Mouse (Mus musculus): ENCODE results near the gene Lrrc4c. TPM values are rescaled to one million over a fixed set of nuclear protein-coding genes. Genes with fewer than 3 reads are reported as not detected.

Lrrc4c gene
- polyA plus RNA-seq, 1 experiment from 2014 or later: 4.9 TPM

DNA sequence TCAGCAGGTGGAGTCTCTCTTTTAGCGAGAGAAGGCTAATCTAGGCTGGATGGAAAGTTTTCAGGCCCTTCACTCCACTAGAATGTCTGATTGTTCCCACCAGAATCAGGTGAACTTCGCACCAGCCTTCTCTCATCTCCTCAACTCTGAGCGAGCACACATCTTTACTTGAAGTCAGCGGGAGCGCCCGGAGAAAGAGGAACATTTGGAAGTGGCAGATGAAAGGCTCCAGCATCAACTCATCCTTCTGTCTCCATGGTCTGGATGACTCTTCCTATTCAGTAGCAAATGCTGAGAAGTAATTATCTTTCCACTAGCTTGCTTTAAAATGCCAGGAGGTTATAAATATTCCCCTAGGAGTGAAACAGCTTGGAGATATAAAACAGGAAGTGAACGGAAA is 396.6 kb downstream of the Lrrc4c start:
- no peak overlapping the region for H3K27ac ChIP-seq (ENCODE audit: low read depth, low read length)
- H3K4me3 ChIP-seq (ENCODE audit: low read depth, low read length): no peak overlapping the region
- ATAC-seq (ENCODE audit: low FRiP score): no peak
- WGBS: 90% methylated on average over 7 of the region's 7 CpGs
- H3K4me1 ChIP-seq (replicated peaks; ENCODE audit: control insufficient read depth, insufficient read depth, low read length): no peaks in the 10 kb centered on the region
- no peak overlapping the region for H3K9ac ChIP-seq (ENCODE audit: low read depth, low read length)
- no peaks in the 10 kb centered on the region for H3K27me3 ChIP-seq (ENCODE audit: control insufficient read depth, insufficient read depth, low read length)
- H3K9me3 ChIP-seq (ENCODE audit: control insufficient read depth, low read length): no peaks in the 10 kb centered on the region
- no peaks in the 10 kb centered on the region for H3K36me3 ChIP-seq (ENCODE audit: control insufficient read depth, insufficient read depth, low read length)
- DNase-seq (ENCODE audit: low spot score): no peak
- no peak overlapping the region for H3K4me2 ChIP-seq (replicated peaks; ENCODE audit: low read depth, low read length)

DNA sequence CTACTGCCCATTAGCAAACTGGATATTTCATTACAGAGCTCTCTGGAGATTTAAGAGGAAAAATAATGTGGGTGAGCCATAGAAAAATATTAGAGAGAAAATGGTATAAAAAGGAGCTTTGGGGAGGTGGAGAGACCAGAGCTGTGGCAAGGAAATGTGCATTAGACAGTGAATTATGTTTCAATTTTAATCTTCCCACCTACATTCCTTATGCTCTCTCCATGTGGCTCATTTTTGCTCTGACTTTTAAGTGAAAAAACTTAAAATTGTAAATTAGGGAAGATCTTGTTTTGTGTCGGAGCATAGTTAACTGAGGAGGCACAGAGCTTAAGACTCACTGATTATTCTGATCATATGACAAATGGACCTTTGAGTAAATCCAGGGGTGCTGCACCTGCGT is 399.4 kb downstream of the Lrrc4c start:
- Histone ChIP-seq H3K9ac (ENCODE audit: low read depth, low read length) (no peak overlapping the region), H3K27me3 (ENCODE audit: control insufficient read depth, insufficient read depth, low read length) (no peaks in the 10 kb centered on the region), H3K9me3 (ENCODE audit: control insufficient read depth, low read length) (no peaks in the 10 kb centered on the region), H3K4me3 (ENCODE audit: low read depth, low read length) (no peak overlapping the region), H3K4me2 (replicated peaks; ENCODE audit: low read depth, low read length) (no peak overlapping the region), H3K4me1 (replicated peaks; ENCODE audit: control insufficient read depth, insufficient read depth, low read length) (no peaks in the 10 kb centered on the region), H3K36me3 (ENCODE audit: control insufficient read depth, insufficient read depth, low read length) (no peaks in the 10 kb centered on the region), H3K27ac (ENCODE audit: low read depth, low read length) (no peak overlapping the region)
- no peak for ATAC-seq (ENCODE audit: low FRiP score)
- no peak for DNase-seq (ENCODE audit: low spot score)
- WGBS: 90% methylated on average over 2 of the region's 2 CpGs

DNA sequence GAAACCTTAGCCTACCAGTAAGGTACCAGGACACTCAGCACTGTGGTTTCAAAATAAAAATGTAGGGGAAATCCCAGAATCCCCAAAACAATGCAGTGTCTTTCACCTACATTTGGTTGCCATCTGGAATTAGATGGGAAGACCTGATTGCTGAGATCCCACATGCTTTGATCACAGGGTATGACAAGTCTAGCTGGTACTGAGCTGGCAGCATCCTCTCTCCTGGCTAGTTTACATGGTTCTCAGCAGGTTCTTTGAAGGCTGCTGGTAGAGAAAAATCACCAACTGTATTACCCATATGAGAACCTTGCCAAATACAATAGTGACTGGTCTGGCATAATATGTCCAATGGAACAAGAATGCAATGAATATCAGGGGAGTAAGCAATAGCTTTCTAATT is 405.4 kb downstream of the Lrrc4c start:
- ATAC-seq (ENCODE audit: low FRiP score): no peak
- H3K27ac ChIP-seq (ENCODE audit: low read depth, low read length): no peak overlapping the region
- H3K9ac ChIP-seq (ENCODE audit: low read depth, low read length): no peak overlapping the region
- no peaks in the 10 kb centered on the region for H3K9me3 ChIP-seq (ENCODE audit: control insufficient read depth, low read length)
- H3K4me2 ChIP-seq (replicated peaks; ENCODE audit: low read depth, low read length): no peak overlapping the region
- H3K27me3 ChIP-seq (ENCODE audit: control insufficient read depth, insufficient read depth, low read length): no peaks in the 10 kb centered on the region
- H3K4me1 ChIP-seq (replicated peaks; ENCODE audit: control insufficient read depth, insufficient read depth, low read length): no peaks in the 10 kb centered on the region
- H3K36me3 ChIP-seq (ENCODE audit: control insufficient read depth, insufficient read depth, low read length): no peaks in the 10 kb centered on the region
- no peak overlapping the region for H3K4me3 ChIP-seq (ENCODE audit: low read depth, low read length)
- DNase-seq (ENCODE audit: low spot score): no peak

DNA sequence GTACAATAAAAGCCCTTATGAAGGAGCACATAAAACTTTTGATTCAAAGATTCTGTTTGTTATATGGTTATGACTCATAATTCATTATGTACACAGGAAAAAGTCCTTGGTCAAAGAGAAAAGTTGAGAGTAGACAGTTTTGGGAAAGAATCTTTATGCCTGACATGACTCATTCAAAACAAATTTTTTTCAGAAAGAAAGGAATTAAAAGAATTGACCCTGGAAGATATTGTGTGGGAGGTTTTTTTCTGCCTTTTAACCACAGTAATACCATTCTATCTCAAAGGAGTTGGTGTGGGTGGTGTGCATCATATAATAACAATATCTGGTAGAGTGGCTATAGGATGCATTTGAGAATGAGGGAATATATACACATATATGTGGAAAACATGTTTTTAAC is 418.1 kb downstream of the Lrrc4c start:
- Histone ChIP-seq H3K9me3 (ENCODE audit: control insufficient read depth, low read length) (no peaks in the 10 kb centered on the region), H3K27me3 (ENCODE audit: control insufficient read depth, insufficient read depth, low read length) (no peaks in the 10 kb centered on the region), H3K4me3 (ENCODE audit: low read depth, low read length) (no peak overlapping the region), H3K4me1 (replicated peaks; ENCODE audit: control insufficient read depth, insufficient read depth, low read length) (no peaks in the 10 kb centered on the region), H3K36me3 (ENCODE audit: control insufficient read depth, insufficient read depth, low read length) (no peaks in the 10 kb centered on the region), H3K9ac (ENCODE audit: low read depth, low read length) (no peak overlapping the region), H3K27ac (ENCODE audit: low read depth, low read length) (no peak overlapping the region), H3K4me2 (replicated peaks; ENCODE audit: low read depth, low read length) (no peak overlapping the region)
- DNase-seq (ENCODE audit: low spot score) (no peak), ATAC-seq (ENCODE audit: low FRiP score) (no peak)

DNA sequence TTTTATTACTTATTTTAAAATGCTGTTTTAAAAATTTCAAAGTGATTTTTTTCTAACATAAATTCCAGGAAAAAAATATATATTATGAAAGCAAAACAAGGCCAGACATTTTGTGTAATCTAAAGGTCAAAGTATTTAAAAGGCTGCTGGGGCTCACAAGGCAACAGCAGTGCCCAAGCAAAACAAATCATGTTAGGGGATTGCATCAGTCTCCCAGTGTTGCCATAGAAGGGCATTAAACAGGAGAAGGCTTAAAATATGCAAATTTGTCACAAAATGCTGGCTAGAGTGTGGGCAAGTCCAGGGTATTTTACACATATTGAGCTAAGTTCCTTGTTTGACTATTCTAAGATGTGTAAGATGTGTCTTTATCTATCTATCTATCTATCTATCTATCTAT is 437.1 kb downstream of the Lrrc4c start:
- no peak for ATAC-seq (ENCODE audit: low FRiP score)
- no peak overlapping the region for H3K4me3 ChIP-seq (ENCODE audit: low read depth, low read length)

DNA sequence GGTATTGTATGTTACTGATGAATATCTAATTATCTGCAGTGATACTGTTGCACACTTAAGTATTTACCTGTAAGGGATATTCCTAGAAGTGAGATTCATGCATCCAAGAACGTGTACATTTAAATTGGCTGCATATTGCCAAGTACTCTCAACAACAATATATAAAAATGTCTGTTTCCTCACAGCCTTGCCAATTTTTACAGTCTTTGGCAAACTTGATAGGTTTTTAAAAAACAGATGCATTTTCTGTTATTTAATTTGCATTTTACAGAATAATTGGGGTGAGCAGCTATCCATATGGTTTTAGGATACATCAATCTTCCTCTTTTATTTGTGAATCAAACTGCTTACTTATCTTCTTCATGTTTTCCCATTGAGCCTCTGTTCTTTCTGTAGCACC is 439.7 kb downstream of the Lrrc4c start:
- Histone ChIP-seq H3K9me3 (ENCODE audit: control insufficient read depth, low read length) (no peaks in the 10 kb centered on the region), H3K4me2 (replicated peaks; ENCODE audit: low read depth, low read length) (no peak overlapping the region), H3K9ac (ENCODE audit: low read depth, low read length) (no peak overlapping the region), H3K27ac (ENCODE audit: low read depth, low read length) (no peak overlapping the region), H3K36me3 (ENCODE audit: control insufficient read depth, insufficient read depth, low read length) (no peaks in the 10 kb centered on the region), H3K4me3 (ENCODE audit: low read depth, low read length) (no peak overlapping the region), H3K4me1 (replicated peaks; ENCODE audit: control insufficient read depth, insufficient read depth, low read length) (no peaks in the 10 kb centered on the region), H3K27me3 (ENCODE audit: control insufficient read depth, insufficient read depth, low read length) (no peaks in the 10 kb centered on the region)
- 77% methylated on average over 1 of the region's 1 CpGs for WGBS
- ATAC-seq (ENCODE audit: low FRiP score) (no peak), DNase-seq (ENCODE audit: low spot score) (no peak)

More for the DNA sequence above, 437.1 kb downstream of the Lrrc4c start:
- no peak for DNase-seq (ENCODE audit: low spot score)
- Histone ChIP-seq H3K36me3 (ENCODE audit: control insufficient read depth, insufficient read depth, low read length) (no peaks in the 10 kb centered on the region), H3K9ac (ENCODE audit: low read depth, low read length) (no peak overlapping the region), H3K9me3 (ENCODE audit: control insufficient read depth, low read length) (no peaks in the 10 kb centered on the region), H3K4me2 (replicated peaks; ENCODE audit: low read depth, low read length) (no peak overlapping the region), H3K27ac (ENCODE audit: low read depth, low read length) (no peak overlapping the region), H3K27me3 (ENCODE audit: control insufficient read depth, insufficient read depth, low read length) (no peaks in the 10 kb centered on the region), H3K4me1 (replicated peaks; ENCODE audit: control insufficient read depth, insufficient read depth, low read length) (no peaks in the 10 kb centered on the region)

DNA sequence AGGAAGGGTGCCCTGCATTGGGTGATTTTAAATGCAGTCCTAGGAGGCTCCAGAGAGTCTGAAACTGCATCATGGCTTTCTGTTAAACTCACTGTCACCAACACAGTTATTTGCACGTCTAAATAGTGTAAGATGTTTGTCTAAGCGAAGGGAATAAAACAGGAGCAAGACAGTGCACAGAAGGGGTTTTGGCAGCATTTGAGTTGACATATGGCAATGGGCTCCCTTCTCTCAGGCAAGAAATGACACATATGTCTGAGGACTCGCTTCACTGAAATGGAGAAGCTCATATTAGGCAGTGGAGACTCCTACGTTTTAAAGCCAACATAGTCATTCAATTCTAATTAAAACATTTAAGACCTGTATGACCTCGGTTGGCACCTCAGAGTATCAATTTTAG is 445.6 kb downstream of the Lrrc4c start:
- 84% methylated on average over 5 of the region's 5 CpGs for WGBS
- no peaks in the 10 kb centered on the region for H3K36me3 ChIP-seq (ENCODE audit: control insufficient read depth, insufficient read depth, low read length)
- ATAC-seq (ENCODE audit: low FRiP score) (no peak), DNase-seq (ENCODE audit: low spot score) (no peak)
- no peak overlapping the region for H3K4me2 ChIP-seq (replicated peaks; ENCODE audit: low read depth, low read length)
- H3K27me3 ChIP-seq (ENCODE audit: control insufficient read depth, insufficient read depth, low read length): no peaks in the 10 kb centered on the region
- no peak overlapping the region for H3K9ac ChIP-seq (ENCODE audit: low read depth, low read length)
- H3K27ac ChIP-seq (ENCODE audit: low read depth, low read length): no peak overlapping the region
- no peaks in the 10 kb centered on the region for H3K9me3 ChIP-seq (ENCODE audit: control insufficient read depth, low read length)
- H3K4me1 ChIP-seq (replicated peaks; ENCODE audit: control insufficient read depth, insufficient read depth, low read length): no peaks in the 10 kb centered on the region
- no peak overlapping the region for H3K4me3 ChIP-seq (ENCODE audit: low read depth, low read length)

DNA sequence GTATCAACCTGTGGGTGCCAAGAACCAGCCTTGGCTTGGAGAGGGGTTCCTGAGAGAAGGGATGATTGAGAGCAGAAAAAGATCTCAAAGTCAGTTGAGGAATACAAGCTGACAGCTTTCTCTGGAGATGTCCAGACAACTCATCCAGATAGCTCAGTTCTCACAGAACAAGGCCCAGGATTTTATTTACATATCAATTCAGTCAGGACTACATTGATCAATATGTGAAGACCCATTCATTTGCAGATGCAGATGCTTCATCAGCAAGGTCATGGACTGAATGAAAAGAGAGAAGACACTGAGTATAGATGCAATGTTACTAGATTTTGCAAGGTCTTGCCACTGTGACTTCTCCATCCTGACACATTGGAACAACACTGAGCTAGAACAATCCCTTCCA is 457.4 kb downstream of the Lrrc4c start:
- ATAC-seq (ENCODE audit: low FRiP score) (no peak), DNase-seq (ENCODE audit: low spot score) (no peak)
- H3K9me3 ChIP-seq (ENCODE audit: control insufficient read depth, low read length): no peaks in the 10 kb centered on the region
- H3K36me3 ChIP-seq (ENCODE audit: control insufficient read depth, insufficient read depth, low read length): no peaks in the 10 kb centered on the region
- H3K4me1 ChIP-seq (replicated peaks; ENCODE audit: control insufficient read depth, insufficient read depth, low read length): no peaks in the 10 kb centered on the region
- H3K9ac ChIP-seq (ENCODE audit: low read depth, low read length): no peak overlapping the region
- no peak overlapping the region for H3K4me2 ChIP-seq (replicated peaks; ENCODE audit: low read depth, low read length)
- H3K27me3 ChIP-seq (ENCODE audit: control insufficient read depth, insufficient read depth, low read length): no peaks in the 10 kb centered on the region
- H3K4me3 ChIP-seq (ENCODE audit: low read depth, low read length): no peak overlapping the region
- no peak overlapping the region for H3K27ac ChIP-seq (ENCODE audit: low read depth, low read length)

DNA sequence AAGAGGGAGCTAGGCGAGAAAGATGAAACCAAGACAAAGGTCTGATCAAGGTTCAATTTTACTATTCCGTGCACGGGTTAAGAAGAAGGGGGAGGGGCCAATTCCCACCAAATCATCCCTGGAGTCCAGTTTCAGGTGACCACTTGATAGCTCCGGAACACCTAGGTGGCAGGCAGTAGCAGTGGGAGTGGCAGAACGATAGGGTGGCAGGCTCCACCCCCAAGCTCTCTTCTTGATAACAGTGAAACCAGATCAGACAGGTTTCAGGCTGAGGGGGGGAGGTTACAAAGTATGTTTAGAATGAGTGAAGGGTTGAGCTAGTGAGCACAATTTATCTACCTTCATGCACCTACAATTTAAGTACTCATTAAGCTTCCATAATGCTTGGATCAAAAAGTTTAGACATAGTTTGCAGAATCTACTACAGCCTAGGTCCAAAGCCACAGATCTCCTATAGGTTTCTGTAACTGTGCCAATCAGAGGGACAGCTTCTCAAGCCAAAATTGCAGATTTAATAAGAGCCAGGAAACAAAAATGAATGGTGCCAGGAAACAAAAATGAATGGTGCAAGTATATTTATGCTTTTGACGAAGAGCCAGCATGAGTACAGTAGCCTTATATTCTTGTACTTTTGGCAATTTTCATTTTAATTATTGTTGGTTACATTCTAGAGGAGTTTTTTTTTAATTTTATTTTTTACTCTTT is 478.9 kb downstream of the Lrrc4c start:
- Histone ChIP-seq H3K9me3 (ENCODE audit: control insufficient read depth, low read length) (no peaks in the 10 kb centered on the region), H3K27ac (ENCODE audit: low read depth, low read length) (no peak overlapping the region), H3K4me1 (replicated peaks; ENCODE audit: control insufficient read depth, insufficient read depth, low read length) (no peaks in the 10 kb centered on the region), H3K36me3 (ENCODE audit: control insufficient read depth, insufficient read depth, low read length) (no peaks in the 10 kb centered on the region), H3K4me3 (ENCODE audit: low read depth, low read length) (no peak overlapping the region), H3K27me3 (ENCODE audit: control insufficient read depth, insufficient read depth, low read length) (no peaks in the 10 kb centered on the region), H3K4me2 (replicated peaks; ENCODE audit: low read depth, low read length) (no peak overlapping the region), H3K9ac (ENCODE audit: low read depth, low read length) (no peak overlapping the region)
- DNase-seq (ENCODE audit: low spot score): no peak
- WGBS: 44% methylated on average over 6 of the region's 6 CpGs
- ATAC-seq (ENCODE audit: low FRiP score): no peak
